Mouse (Mus musculus): ENCODE results near the gene Incenp. TPM values are rescaled to one million over a fixed set of nuclear protein-coding genes. Genes with fewer than 3 reads are reported as not detected.

Gene Incenp
- not detected in 2 replicates for polyA plus RNA-seq (2012; ENCODE audit: insufficient read depth, insufficient read length, low replicate concordance, missing spikeins)

DNA sequence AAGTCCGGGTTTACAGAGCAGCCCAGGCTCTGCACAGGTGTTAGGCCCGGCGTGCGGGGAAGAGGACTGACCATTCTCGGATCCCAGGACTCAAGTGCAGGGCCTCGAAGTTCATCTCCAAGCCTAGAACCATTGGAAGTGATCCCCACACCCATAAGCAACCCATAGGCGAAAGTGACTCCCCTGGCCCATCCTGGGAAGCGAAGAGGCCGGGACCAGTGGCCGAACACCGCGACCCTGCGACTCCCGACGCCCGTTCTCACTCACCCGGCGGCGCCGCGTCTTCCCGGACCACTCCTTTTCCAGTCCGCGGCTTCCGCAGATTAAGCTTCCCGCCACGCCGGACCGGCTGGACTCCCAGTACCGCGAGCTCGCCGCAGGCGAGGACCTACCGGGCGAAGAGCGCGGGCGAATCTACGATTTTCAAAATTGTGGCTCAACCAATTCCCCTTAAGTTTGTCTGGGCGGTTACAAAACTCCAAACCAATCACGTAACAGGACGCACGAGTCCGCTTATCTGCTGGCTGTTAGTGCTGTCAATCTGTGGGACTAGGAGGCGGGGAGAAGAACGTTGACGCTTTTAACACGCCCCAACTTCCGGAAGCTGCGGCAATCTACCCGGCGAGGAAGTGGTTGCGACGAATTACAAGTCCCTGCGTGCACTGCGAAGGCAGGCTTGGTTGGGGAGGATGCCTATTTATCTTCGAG is at the start of gene Incenp:
TSS of gene Incenp (minus strand) at position 480 of the 708 bp plus-strand sequence.
- no peak for TF ChIP-seq CTCF (IDR thresholded peaks at IDR 0.05; ENCODE audit: insufficient read depth, low read depth, low read length)
- peak; percentile 77; the same call in 1 of the 2 replicates for TF ChIP-seq POLR2A (IDR thresholded peaks at IDR 0.05; ENCODE audit: insufficient read depth, low read depth, low read length)
- H3K4me1 ChIP-seq (ENCODE audit: control insufficient read depth, insufficient read depth, low read length), result no peaks in the 10 kb centered on the region
- peak within 1 kb of the TSS; percentile 66 for H3K4me3 ChIP-seq (ENCODE audit: insufficient read depth, low read depth, low read length)
- H3K27ac ChIP-seq (ENCODE audit: insufficient read depth, low read depth, low read length), result peak within 1 kb of the TSS; percentile 92
- WGBS, result under 1% methylated on average over 58 of the region's 58 CpGs

GRCm38 (mm10) chr19:9946986-9947385 is 47.6 kb upstream of the Incenp start:
- TF ChIP-seq CTCF (IDR thresholded peaks at IDR 0.05; ENCODE audit: insufficient read depth, low read depth, low read length), result no peak
- TF ChIP-seq POLR2A (IDR thresholded peaks at IDR 0.05; ENCODE audit: insufficient read depth, low read depth, low read length), result no peak

GRCm38 (mm10) chr19:9945800-9946564 is 46.6 kb upstream of the Incenp start:
- no peak overlapping the region for H3K27ac ChIP-seq (ENCODE audit: insufficient read depth, low read depth, low read length)
- H3K4me1 ChIP-seq (ENCODE audit: control insufficient read depth, insufficient read depth, low read length), result no peaks in the 10 kb centered on the region
- H3K4me3 ChIP-seq (ENCODE audit: insufficient read depth, low read depth, low read length), result no peak overlapping the region
- WGBS, result 67% methylated on average over 8 of the region's 8 CpGs
- TF ChIP-seq CTCF (IDR thresholded peaks at IDR 0.05; ENCODE audit: insufficient read depth, low read depth, low read length) (no peak), POLR2A (IDR thresholded peaks at IDR 0.05; ENCODE audit: insufficient read depth, low read depth, low read length) (no peak)

More at GRCm38 (mm10) chr19:9946986-9947385, 47.6 kb upstream of the Incenp start:
- Histone ChIP-seq H3K4me3 (ENCODE audit: insufficient read depth, low read depth, low read length) (no peak overlapping the region), H3K4me1 (ENCODE audit: control insufficient read depth, insufficient read depth, low read length) (no peaks in the 10 kb centered on the region), H3K27ac (ENCODE audit: insufficient read depth, low read depth, low read length) (no peak overlapping the region)
- 49% methylated on average over 3 of the region's 3 CpGs for WGBS

DNA sequence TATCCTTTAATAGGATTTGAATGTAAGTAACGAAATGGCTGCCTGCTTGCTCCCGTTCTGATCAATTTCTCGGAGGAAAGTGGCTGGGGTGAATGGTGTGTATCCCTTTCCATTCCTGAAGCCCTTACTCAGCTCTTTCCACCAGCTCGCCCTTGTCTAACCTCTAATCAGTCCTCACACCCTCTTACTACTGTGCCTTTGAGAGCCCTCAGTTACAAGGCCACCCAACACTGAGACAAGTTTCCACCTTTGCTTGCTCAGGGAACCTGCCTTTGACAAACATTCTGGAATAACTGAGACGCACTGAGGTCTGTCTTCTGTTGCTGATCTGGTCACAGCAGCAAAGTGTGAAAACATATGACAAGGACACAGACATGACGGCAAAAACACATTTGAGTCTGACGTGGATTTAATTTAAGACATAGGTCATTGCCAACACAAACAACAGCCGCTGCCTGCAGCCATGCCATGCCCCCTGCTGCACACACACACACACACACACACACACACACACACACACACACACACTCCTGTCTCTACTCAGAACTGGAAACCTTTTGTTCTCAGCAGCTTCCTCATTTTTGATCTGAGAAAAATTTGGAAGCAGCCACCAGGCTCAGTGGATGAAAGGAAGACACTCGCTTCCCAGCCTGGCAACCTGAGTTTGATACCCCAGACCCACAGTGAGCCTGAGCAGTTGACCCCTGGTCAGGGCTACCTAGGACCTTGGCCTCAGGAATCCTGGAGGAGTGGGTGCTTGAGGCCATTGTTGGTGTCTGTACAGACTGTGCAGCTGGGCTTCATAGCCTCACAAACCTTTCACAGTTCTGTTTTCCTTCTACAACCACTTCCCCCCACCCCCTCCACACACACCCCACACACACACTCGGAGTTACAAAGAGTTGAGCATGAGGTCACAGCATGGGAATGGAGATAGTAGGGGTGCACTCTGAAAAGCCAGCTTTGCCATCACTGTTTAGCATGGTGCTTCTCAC is 43.5 kb upstream of the Incenp start:
- 73% methylated on average over 10 of the region's 10 CpGs for WGBS
- peaks cover 4% of the 10 kb centered on the region; the same call in 1 of the 2 replicates for H3K4me1 ChIP-seq (ENCODE audit: control insufficient read depth, insufficient read depth, low read length)
- H3K4me3 ChIP-seq (ENCODE audit: insufficient read depth, low read depth, low read length), result no peak overlapping the region
- no peak overlapping the region for H3K27ac ChIP-seq (ENCODE audit: insufficient read depth, low read depth, low read length)
- no peak for TF ChIP-seq CTCF (IDR thresholded peaks at IDR 0.05; ENCODE audit: insufficient read depth, low read depth, low read length)
- TF ChIP-seq POLR2A (IDR thresholded peaks at IDR 0.05; ENCODE audit: insufficient read depth, low read depth, low read length), result no peak

DNA sequence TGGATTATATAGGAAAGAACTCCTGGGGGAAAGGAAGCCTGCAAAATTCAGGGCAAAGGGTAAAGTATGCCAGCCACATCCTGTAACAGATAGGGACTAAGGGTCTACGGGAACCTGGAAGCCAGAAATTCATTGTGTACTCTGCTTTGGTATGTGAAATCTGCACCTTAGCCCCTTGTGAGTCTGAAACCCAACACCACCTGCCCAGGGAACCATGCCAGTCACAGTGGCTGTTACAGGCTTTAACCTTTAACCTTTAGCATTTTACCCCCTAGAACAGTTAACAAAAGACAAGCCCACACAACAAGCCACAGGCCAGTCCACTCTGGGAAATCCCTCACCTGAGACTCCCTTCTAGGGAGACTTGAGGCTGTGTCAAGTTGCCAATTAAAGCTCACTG is 42.5 kb upstream of the Incenp start:
- no peak overlapping the region for H3K27ac ChIP-seq (ENCODE audit: insufficient read depth, low read depth, low read length)
- no peak for TF ChIP-seq CTCF (IDR thresholded peaks at IDR 0.05; ENCODE audit: insufficient read depth, low read depth, low read length)
- TF ChIP-seq POLR2A (IDR thresholded peaks at IDR 0.05; ENCODE audit: insufficient read depth, low read depth, low read length), result no peak
- H3K4me3 ChIP-seq (ENCODE audit: insufficient read depth, low read depth, low read length), result no peak overlapping the region
- H3K4me1 ChIP-seq (ENCODE audit: control insufficient read depth, insufficient read depth, low read length), result peaks cover 4% of the 10 kb centered on the region; the same call in 1 of the 2 replicates
- WGBS, result 88% methylated on average over 1 of the region's 1 CpGs

GRCm38 (mm10) chr19:9940903-9941302 is 41.6 kb upstream of the Incenp start:
- Histone ChIP-seq H3K4me1 (ENCODE audit: control insufficient read depth, insufficient read depth, low read length) (peaks cover 4% of the 10 kb centered on the region; the same call in 1 of the 2 replicates), H3K4me3 (ENCODE audit: insufficient read depth, low read depth, low read length) (no peak overlapping the region), H3K27ac (ENCODE audit: insufficient read depth, low read depth, low read length) (no peak overlapping the region)
- TF ChIP-seq CTCF (IDR thresholded peaks at IDR 0.05; ENCODE audit: insufficient read depth, low read depth, low read length) (no peak), POLR2A (IDR thresholded peaks at IDR 0.05; ENCODE audit: insufficient read depth, low read depth, low read length) (no peak)
- 31% methylated on average over 4 of the region's 4 CpGs for WGBS

GRCm38 (mm10) chr19:9939841-9940240 is 40.5 kb upstream of the Incenp start:
- TF ChIP-seq CTCF (IDR thresholded peaks at IDR 0.05; ENCODE audit: insufficient read depth, low read depth, low read length) (no peak), POLR2A (IDR thresholded peaks at IDR 0.05; ENCODE audit: insufficient read depth, low read depth, low read length) (no peak)
- no peak overlapping the region for H3K27ac ChIP-seq (ENCODE audit: insufficient read depth, low read depth, low read length)

GRCm38 (mm10) chr19:9938824-9939303 is 39.5 kb upstream of the Incenp start:
- no peak overlapping the region for H3K4me3 ChIP-seq (ENCODE audit: insufficient read depth, low read depth, low read length)
- WGBS, result 64% methylated on average over 13 of the region's 13 CpGs
- TF ChIP-seq CTCF (IDR thresholded peaks at IDR 0.05; ENCODE audit: insufficient read depth, low read depth, low read length) (no peak), POLR2A (IDR thresholded peaks at IDR 0.05; ENCODE audit: insufficient read depth, low read depth, low read length) (no peak)
- H3K27ac ChIP-seq (ENCODE audit: insufficient read depth, low read depth, low read length), result peak overlapping the region; percentile 17; the same call in 1 of the 2 replicates
- peaks cover 4% of the 10 kb centered on the region; the same call in 1 of the 2 replicates for H3K4me1 ChIP-seq (ENCODE audit: control insufficient read depth, insufficient read depth, low read length)

More at GRCm38 (mm10) chr19:9939841-9940240, 40.5 kb upstream of the Incenp start:
- WGBS, result 70% methylated on average over 7 of the region's 7 CpGs
- Histone ChIP-seq H3K4me3 (ENCODE audit: insufficient read depth, low read depth, low read length) (no peak overlapping the region), H3K4me1 (ENCODE audit: control insufficient read depth, insufficient read depth, low read length) (peaks cover 4% of the 10 kb centered on the region; the same call in 1 of the 2 replicates)

Data from olfactory bulb, adult 2 months (tissue).